Comparison of ENCODE assay signal across 15 mouse cellular contexts in the genomic region with DNA sequence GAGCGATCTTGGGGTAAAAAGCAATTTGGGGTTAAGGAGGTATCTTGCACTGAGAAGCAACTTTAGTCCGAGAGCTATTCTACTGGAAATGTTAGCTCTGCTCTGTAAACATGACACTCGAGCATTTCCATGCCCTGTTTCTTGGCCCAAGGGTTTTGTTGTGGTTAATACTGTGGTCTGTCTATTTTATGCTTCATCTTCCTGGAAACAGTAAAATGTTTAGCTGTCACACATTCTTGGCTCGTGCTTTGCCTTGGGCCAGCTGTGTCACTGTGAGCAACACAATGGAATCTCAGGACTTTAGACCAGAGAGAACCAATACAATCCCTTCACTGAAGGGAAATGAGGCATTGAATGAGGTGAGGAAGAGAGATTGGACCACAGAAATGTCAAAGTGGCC. TPM values are rescaled to one million over a fixed set of nuclear protein-coding genes. Genes with fewer than 3 reads are reported as not detected.
DNase-seq lines count a peak whose midpoint lies in the region; ATAC-seq and TF ChIP-seq lines count a peak whose summit lies in the region.
"Had no signal": no experiment of that assay in that cellular context is flagged by ENCODE, and none has a peak within 500 bp of the region (broad histone marks: within the 10 kb centered on the region; RNA-seq: fewer than 3 reads in every experiment).

No protein-coding gene starts in this region.

- H3K9ac ChIP-seq in lung, embryonic 14.5 days, result no peak overlapping the region
- no peak overlapping the region for H3K9ac ChIP-seq in lung, embryonic 15.5 days
- H3K9ac ChIP-seq in stomach, postnatal 0 days (ENCODE audit: low read length), result no peak overlapping the region
- H3K9ac ChIP-seq in forebrain, postnatal 0 days, result no peak overlapping the region
- H3K9ac ChIP-seq: forebrain, embryonic 13.5 days; liver, embryonic 14.5 days; neural tube, embryonic 13.5 days had no signal

- TF ChIP-seq CTCF in lung, embryonic 14.5 days (IDR thresholded peaks at IDR 0.05; ENCODE audit: low read depth), result no peak
- TF ChIP-seq CTCF in lung, adult 2 months (IDR thresholded peaks at IDR 0.05; ENCODE audit: insufficient read depth, low read length), result no peak
- no peak for TF ChIP-seq CTCF in stomach, postnatal 0 days (IDR thresholded peaks at IDR 0.05; ENCODE audit: low read depth)
- no peak for TF ChIP-seq CTCF in forebrain, postnatal 0 days (IDR thresholded peaks at IDR 0.05; ENCODE audit: low read depth)

- H3K27me3 ChIP-seq in lung, embryonic 14.5 days (ENCODE audit: insufficient read depth, low read length), result no peaks in the 10 kb centered on the region
- H3K27me3 ChIP-seq in lung, embryonic 15.5 days, result no peaks in the 10 kb centered on the region
- H3K27me3 ChIP-seq in stomach, postnatal 0 days (ENCODE audit: control insufficient read depth, insufficient read depth, low read length), result no peaks in the 10 kb centered on the region
- no peaks in the 10 kb centered on the region for H3K27me3 ChIP-seq in forebrain, postnatal 0 days (ENCODE audit: insufficient read depth, low read length)
- H3K27me3 ChIP-seq: forebrain, embryonic 13.5 days; neural tube, embryonic 13.5 days had no signal

- H3K4me1 ChIP-seq in lung, embryonic 14.5 days (ENCODE audit: insufficient read depth), result no peaks in the 10 kb centered on the region
- H3K4me1 ChIP-seq in lung, adult 2 months (ENCODE audit: control insufficient read depth, insufficient read depth, low read length), result peaks cover 2% of the 10 kb centered on the region; the same call in 1 of the 2 replicates
- peaks cover 4% of the 10 kb centered on the region; the same call in 1 of the 2 replicates for H3K4me1 ChIP-seq in lung, embryonic 15.5 days
- H3K4me1 ChIP-seq in stomach, postnatal 0 days (replicated peaks; ENCODE audit: control insufficient read depth, insufficient read depth), result no peaks in the 10 kb centered on the region
- H3K4me1 ChIP-seq in forebrain, postnatal 0 days (ENCODE audit: insufficient read depth), result no peaks in the 10 kb centered on the region
- H3K4me1 ChIP-seq: forebrain, embryonic 13.5 days; neural tube, embryonic 13.5 days had no signal

- peak; percentile 84 for DNase-seq in lung, embryonic 14.5 days
- no peak for DNase-seq in lung, adult 2 months
- DNase-seq in kidney, adult 18-20 months, result peak; percentile 25
- no peak for DNase-seq in stomach, postnatal 0 days (ENCODE audit: low spot score)
- no peak for DNase-seq in forebrain, postnatal 0 days
- no peak for DNase-seq in left cerebral cortex, adult 8-10 months (ENCODE audit: low spot score in 2 of 2)
- DNase-seq in right cerebral cortex, postnatal 36 days (ENCODE audit: low spot score in 2 of 2), result no peak
- DNase-seq: cerebellum, adult 11-12 months; gastrocnemius, postnatal 10 days had no signal

- TF ChIP-seq EP300 in stomach, postnatal 0 days (optimal IDR thresholded peaks at IDR 0.05), result no peak

- no peak overlapping the region for H3K4me3 ChIP-seq in lung, embryonic 14.5 days (ENCODE audit: low read depth, low read length)
- no peak overlapping the region for H3K4me3 ChIP-seq in lung, adult 2 months (replicated peaks; ENCODE audit: extremely low read depth, low read depth, low read length)
- H3K4me3 ChIP-seq in lung, embryonic 15.5 days, result no peak overlapping the region
- no peak overlapping the region for H3K4me3 ChIP-seq in stomach, postnatal 0 days (ENCODE audit: low read depth, low read length)
- no peak overlapping the region for H3K4me3 ChIP-seq in forebrain, postnatal 0 days (ENCODE audit: low read depth, low read length)
- H3K4me3 ChIP-seq: forebrain, embryonic 13.5 days; neural tube, embryonic 13.5 days had no signal

- no peak overlapping the region for H3K4me2 ChIP-seq in lung, embryonic 14.5 days
- 0 out of 2 replicates have a peak overlapping the region, but pooled peaks have one; percentile 21 for H3K4me2 ChIP-seq in lung, embryonic 15.5 days
- no peak overlapping the region for H3K4me2 ChIP-seq in stomach, postnatal 0 days (replicated peaks; ENCODE audit: low read depth)
- H3K4me2 ChIP-seq in forebrain, postnatal 0 days (ENCODE audit: low read depth), result no peak overlapping the region
- H3K4me2 ChIP-seq: forebrain, embryonic 13.5 days; midbrain, embryonic 11.5 days; neural tube, embryonic 13.5 days had no signal

- H3K9me3 ChIP-seq in lung, embryonic 14.5 days (ENCODE audit: low read depth, low read length), result no peaks in the 10 kb centered on the region
- H3K9me3 ChIP-seq in lung, embryonic 15.5 days, result no peaks in the 10 kb centered on the region
- no peaks in the 10 kb centered on the region for H3K9me3 ChIP-seq in stomach, postnatal 0 days (ENCODE audit: control insufficient read depth, low read length)
- no peaks in the 10 kb centered on the region for H3K9me3 ChIP-seq in forebrain, postnatal 0 days (ENCODE audit: low read length)
- H3K9me3 ChIP-seq: forebrain, embryonic 13.5 days; neural tube, embryonic 13.5 days had no signal

- ATAC-seq in lung, embryonic 14.5 days (ENCODE audit: insufficient read depth), result peak; percentile 81
- peak; percentile 72; the same call in 1 of the 2 replicates for ATAC-seq in lung, embryonic 15.5 days (ENCODE audit: borderline replicate concordance, extremely low read depth, low FRiP score, low TSS enrichment)
- no peak for ATAC-seq in stomach, postnatal 0 days (ENCODE audit: low FRiP score, low TSS enrichment)
- ATAC-seq in forebrain, postnatal 0 days, result no peak
- ATAC-seq: forebrain, embryonic 13.5 days; inflammation-experienced regulatory T-cells, adult 6 months had no signal

- WGBS in lung, embryonic 14.5 days, result 37% methylated on average over 4 of the region's 4 CpGs
- WGBS in lung, adult 2 months, result 23% methylated on average over 4 of the region's 4 CpGs
- WGBS in lung, embryonic 15.5 days, result 26% methylated on average over 4 of the region's 4 CpGs
- WGBS in stomach, postnatal 0 days, result 25% methylated on average over 4 of the region's 4 CpGs
- WGBS in forebrain, postnatal 0 days, result 65% methylated on average over 4 of the region's 4 CpGs

- no peaks in the 10 kb centered on the region for H3K36me3 ChIP-seq in lung, embryonic 14.5 days (ENCODE audit: insufficient read depth)
- H3K36me3 ChIP-seq in lung, embryonic 15.5 days, result no peaks in the 10 kb centered on the region
- no peaks in the 10 kb centered on the region for H3K36me3 ChIP-seq in stomach, postnatal 0 days (ENCODE audit: control insufficient read depth, insufficient read depth, low read length)
- H3K36me3 ChIP-seq in forebrain, postnatal 0 days (ENCODE audit: insufficient read depth), result no peaks in the 10 kb centered on the region
- H3K36me3 ChIP-seq: neural tube, embryonic 13.5 days had no signal

- H3K27ac ChIP-seq in lung, embryonic 14.5 days (ENCODE audit: low read depth), result peak overlapping the region; percentile 27; the same call in 1 of the 2 replicates
- peak overlapping the region; percentile 41 for H3K27ac ChIP-seq in lung, embryonic 15.5 days
- H3K27ac ChIP-seq in stomach, postnatal 0 days (replicated peaks), result 0 out of 2 replicates have a peak overlapping the region, but pooled peaks have one; percentile 45
- H3K27ac ChIP-seq in forebrain, postnatal 0 days (ENCODE audit: low read depth, low read length), result no peak overlapping the region
- H3K27ac ChIP-seq: forebrain, embryonic 13.5 days; liver, embryonic 14.5 days; neural tube, embryonic 13.5 days had no signal

- no peak for TF ChIP-seq POLR2A in lung, adult 2 months (IDR thresholded peaks at IDR 0.05; ENCODE audit: borderline replicate concordance, extremely low read depth, low read depth, low read length)

RNA-seq across cellular contexts. Expression of a gene that starts 40.6 kb away (rescaled TPM):
- polyA plus RNA-seq in lung, embryonic 14.5 days (2014; fragmentation: Nextera tagmentation; extraction: Ambion mirVana), result 69.7 and 75.7 TPM in 2 replicates
- polyA plus RNA-seq in lung, adult 2 months (2012; rRNA removed), result 245 and 250 TPM in 2 replicates
- 73.4 and 82.9 TPM in 2 replicates for polyA plus RNA-seq in lung, embryonic 15.5 days (2015; fragmentation: Nextera tagmentation; extraction: Ambion mirVana)
- 30.1 and 34.1 TPM in 2 replicates for polyA plus RNA-seq in stomach, postnatal 0 days (2015; fragmentation: Nextera tagmentation; extraction: Ambion mirVana)
- total RNA-seq in forebrain, postnatal 0 days (2014; rRNA removed), result 109 and 120 TPM in 2 replicates
- polyA plus RNA-seq in forebrain, postnatal 0 days (2015; fragmentation: Nextera tagmentation; extraction: Ambion mirVana), result 30.5 and 45.0 TPM in 2 replicates
- total RNA-seq in left cerebral cortex, adult 8-10 months (2022), result 100 to 1,000 TPM in 3 of 4 experiments, 10 to 100 TPM in 1; 96.0 to 114 (median 107) TPM

Comparison
In these comparisons a context has a peak if more than half of its experiments do, and no peak if none do; other contexts are left out.
1. DNase-seq: peak in lung, embryonic 14.5 days (single experiment) and kidney, adult 18-20 months (single experiment); none in lung, adult 2 months (single experiment), stomach, postnatal 0 days (single experiment), forebrain, postnatal 0 days (single experiment), left cerebral cortex, adult 8-10 months (0 of 2) and right cerebral cortex, postnatal 36 days (0 of 2).
2. ATAC-seq: peak in lung, embryonic 14.5 days (single experiment) and lung, embryonic 15.5 days (single experiment); none in stomach, postnatal 0 days (single experiment) and forebrain, postnatal 0 days (single experiment).